Mouse (Mus musculus) heart, adult 8-10 months (tissue): ENCODE results near the gene Xrcc3. TPM values are rescaled to one million over a fixed set of nuclear protein-coding genes. Genes with fewer than 3 reads are reported as not detected.

ENCODE experiments used
- total RNA-seq, 4 experiments: library from RNA; stranded (reverse); gene quantifications; 2 replicates each; pipeline ENCODE4 v1.2.4; 2022

Xrcc3 gene
- total RNA-seq, 4 experiments from 2014 or later = 0.54 to 1.1 (median 0.77) TPM

Other genes starting within 250 kb of the Xrcc3 start
- 10 to 100 TPM; 46.0 to 50.4 (median 47.1) TPM for gene Mark3, start 239.3 kb downstream of the Xrcc3 start, total RNA-seq
- gene Ckb, start 141.5 kb downstream of the Xrcc3 start, total RNA-seq = 10 to 100 TPM; 57.4 to 70.8 (median 63.8) TPM
- gene Trmt61a, start 135.8 kb downstream of the Xrcc3 start, total RNA-seq = 1 to 10 TPM; 4.0 to 5.9 (median 4.9) TPM
- gene Bag5, start 100.6 kb downstream of the Xrcc3 start, total RNA-seq = 10 to 100 TPM; 18.9 to 20.1 (median 19.6) TPM
- 10 to 100 TPM; 33.7 to 37.7 (median 35.0) TPM for gene Apopt1, start 100.6 kb downstream of the Xrcc3 start, total RNA-seq
- gene Klc1, start 55.0 kb downstream of the Xrcc3 start, total RNA-seq = 10 to 100 TPM; 73.6 to 90.4 (median 83.5) TPM
- 10 to 100 TPM; 57.5 to 90.1 (median 67.6) TPM for gene Zfyve21, start 297 bp upstream of the Xrcc3 start, total RNA-seq
- 10 to 100 TPM; 16.7 to 20.8 (median 18.6) TPM for gene Ppp1r13b, start 94.2 kb upstream of the Xrcc3 start, total RNA-seq
- 1,000 to 10,000 TPM; 1,302 to 1,352 (median 1,330) TPM for gene Atp5mpl, start 153.1 kb upstream of the Xrcc3 start, total RNA-seq
- gene Tdrd9, start 157.7 kb upstream of the Xrcc3 start, total RNA-seq = under 1 TPM; 0.05 to 0.50 (median 0.29) TPM
- under 1 TPM; 0.29 to 0.41 (median 0.33) TPM for gene Rd3l, start 167.4 kb upstream of the Xrcc3 start, total RNA-seq